Mouse (Mus musculus): ENCODE measurements around the gene Sdad1.

Sdad1 gene

DNA sequence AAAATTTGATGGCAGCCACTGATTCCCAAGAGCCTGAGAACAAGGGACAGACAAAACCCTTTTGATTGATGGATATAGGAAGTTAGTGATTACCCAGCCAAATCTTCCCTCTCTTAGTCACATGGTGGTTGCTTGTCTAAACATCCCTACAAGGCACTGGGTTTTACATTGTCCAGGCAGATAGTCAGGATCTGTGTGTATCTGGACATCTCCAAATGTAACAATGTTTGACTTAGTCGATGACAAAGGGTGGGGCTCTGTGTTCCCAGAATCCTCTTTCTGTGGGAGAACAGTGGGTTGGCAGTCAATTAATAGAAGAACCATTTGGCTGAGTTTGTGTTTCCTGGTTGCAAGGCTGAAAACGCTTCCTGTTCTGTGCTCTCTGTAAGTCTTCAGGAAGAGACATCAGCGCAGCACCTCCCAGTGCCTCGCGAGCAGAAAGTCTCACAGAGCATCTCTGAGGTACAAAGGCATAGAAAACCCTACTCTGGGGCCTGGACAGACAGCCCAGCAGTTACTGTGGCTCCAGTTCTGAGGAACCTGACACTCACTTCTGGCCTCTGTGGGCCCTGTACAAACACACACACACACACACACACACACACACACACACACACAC, 75.2 kb downstream of the Sdad1 start:
- no peak for DNase-seq

Measured in lung, postnatal 14 days (tissue).